Mouse (Mus musculus) midbrain, embryonic 10.5 days (tissue): ENCODE results near the gene Vmn1r70. TPM values are rescaled to one million over a fixed set of nuclear protein-coding genes. Genes with fewer than 3 reads are reported as not detected.

Experiments used
- DNase-seq: peaks from one replicate; pipeline ENCODE4 v3.0.0-alpha.2; 2017; ENCODE audit warnings: low spot score
- H3K27ac ChIP-seq: fragments of 300-500 bp; sonication (generic); replicated peaks from 2 replicates; pipeline ENCODE4 v1.5.1; 2016; ENCODE audit warnings: mild to moderate bottlenecking
- H3K27me3 ChIP-seq: fragments of 300-500 bp; sonication (generic); 2 replicates; pipeline ENCODE4 v1.6.1; 2016; ENCODE audit warnings: low read depth, mild to moderate bottlenecking; ENCODE audit not compliant: poor library complexity, severe bottlenecking
- H3K36me3 ChIP-seq: fragments of 300-500 bp; sonication (generic); 2 replicates; pipeline ENCODE4 v1.6.1; 2016; ENCODE audit warnings: mild to moderate bottlenecking, moderate library complexity
- H3K4me1 ChIP-seq: fragments of 300-500 bp; sonication (generic); 2 replicates; pipeline ENCODE4 v1.6.1; 2016
- H3K4me3 ChIP-seq: fragments of 300-500 bp; sonication (generic); 2 replicates; pipeline ENCODE4 v1.5.1; 2016; ENCODE audit warnings: mild to moderate bottlenecking, moderate library complexity
- H3K9me3 ChIP-seq: fragments of 300-500 bp; sonication (generic); replicated peaks from 2 replicates; pipeline ENCODE4 v1.6.1; 2016; ENCODE audit warnings: mild to moderate bottlenecking
- WGBS: fragments of 180-500 bp; shearing (Covaris S2); methylation state at CpG from one replicate; pipeline ENCODE4 v1.1.7; 2016; 5-methylcytosine and 5-hydroxymethylcytosine counted together
- polyA plus RNA-seq: library from polyadenylated mRNA; unstranded; fragments of >200 nt; fragmentation: Nextera tagmentation; extraction: Ambion mirVana; gene quantifications from 2 replicates; pipeline ENCODE4 v1.2.1, GENCODE M21; 2016

The Vmn1r70 gene
- not detected in 2 replicates for polyA plus RNA-seq

- H3K27me3 ChIP-seq: no peaks in the 10 kb centered on the region
- no peak within 1 kb of the TSS for H3K27ac ChIP-seq
- peaks cover 69% of the 10 kb centered on the region for H3K9me3 ChIP-seq
- 74% methylated on average over 1 of the region's 1 CpGs for WGBS
- no peak within 1 kb of the TSS for H3K4me3 ChIP-seq
- H3K36me3 ChIP-seq: no peaks in the 10 kb centered on the region
- H3K4me1 ChIP-seq: no peaks in the 10 kb centered on the region
- no peak for DNase-seq
Observed at GRCm38 (mm10) chr7:10631232-10631631, at the start of gene Vmn1r70. Gene Vmn1r70, plus strand, starts transcription at chr7:10631532.

GRCm38 (mm10) chr7:10613559-10613958 is 17.8 kb upstream of the Vmn1r70 start, which contains the start of gene Vmn1r69:
Gene Vmn1r69, minus strand, starts transcription at chr7:10613659.
- no peak within 1 kb of the TSS for H3K4me3 ChIP-seq
- no peaks in the 10 kb centered on the region for H3K27me3 ChIP-seq
- H3K36me3 ChIP-seq: no peaks in the 10 kb centered on the region
- no peak within 1 kb of the TSS for H3K27ac ChIP-seq
- DNase-seq: no peak
- peaks cover 48% of the 10 kb centered on the region for H3K9me3 ChIP-seq
- no peaks in the 10 kb centered on the region for H3K4me1 ChIP-seq

Other genes with a start within 250 kb of the Vmn1r70 start
- not detected in 2 replicates for gene Vmn1r67, start 188.2 kb upstream of the Vmn1r70 start, polyA plus RNA-seq
- 36.7 and 40.7 TPM in 2 replicates for gene Zik1, start 136.1 kb upstream of the Vmn1r70 start, polyA plus RNA-seq
- gene Vmn1r68, start 73.0 kb upstream of the Vmn1r70 start, polyA plus RNA-seq: not detected in 2 replicates
- not detected in 2 replicates for gene Vmn1r69, start 17.9 kb upstream of the Vmn1r70 start, polyA plus RNA-seq
- gene Nlrp4b, start 56.3 kb downstream of the Vmn1r70 start, polyA plus RNA-seq: not detected in 2 replicates
- gene Vmn1r71, start 122.8 kb downstream of the Vmn1r70 start, polyA plus RNA-seq: not detected in 2 replicates